Mouse (Mus musculus): Measurements from ENCODE around the gene Pank3. TPM values are rescaled to one million over a fixed set of nuclear protein-coding genes. Genes with fewer than 3 reads are reported as not detected.
"Not testable (repeated sequence)": the region's sequence is repeated elsewhere in the genome, so short reads cannot be mapped to it uniquely, and the experiment has no call there.

Gene Pank3
- total RNA-seq, 2 experiments from 2014 or later = 18.3 to 20.5 TPM

- no peak for DNase-seq
- H3K27ac ChIP-seq = no peak overlapping the region
- H3K4me3 ChIP-seq = no peak overlapping the region
- intact Hi-C loops (cut with DNase I) = loop anchor here (5.0 kb wide), 1 partner anchor 33 kb away; no protein-coding TSS in a partner anchor
- TF ChIP-seq CTCF (IDR thresholded peaks at IDR 0.05) = no peak
These were observed 14.7 kb downstream of the Pank3 start for GRCm38 (mm10) chr11:35784002-35784401.

- no peak for DNase-seq
- no peak overlapping the region for H3K4me3 ChIP-seq
- no peak for TF ChIP-seq CTCF (IDR thresholded peaks at IDR 0.05)
- no peak overlapping the region for H3K27ac ChIP-seq
- intact Hi-C loops (cut with DNase I) = loop anchor here (5.0 kb wide), 1 partner anchor 33 kb away; no protein-coding TSS in a partner anchor
These were observed 15.3 kb downstream of the Pank3 start for GRCm38 (mm10) chr11:35784537-35784936.

- no peak overlapping the region for H3K27ac ChIP-seq
- DNase-seq = no peak
- intact Hi-C loops (cut with DNase I) = no loop called here
- no peak overlapping the region for H3K4me3 ChIP-seq
- no peak for TF ChIP-seq CTCF (IDR thresholded peaks at IDR 0.05)
These were observed 19.2 kb downstream of the Pank3 start for GRCm38 (mm10) chr11:35788443-35788842.

- intact Hi-C loops (cut with DNase I); DNase-seq; H3K27ac ChIP-seq; H3K4me3 ChIP-seq: not testable (repeated sequence)
These were observed 23.5 kb downstream of the Pank3 start for GRCm38 (mm10) chr11:35792800-35793199.

- Histone ChIP-seq H3K27ac (no peak overlapping the region), H3K4me3 (peak overlapping the region; percentile 41)
- no peak for TF ChIP-seq CTCF (IDR thresholded peaks at IDR 0.05)
- intact Hi-C loops (cut with DNase I) = no loop called here
- DNase-seq = no peak
These were observed 28.6 kb downstream of the Pank3 start for GRCm38 (mm10) chr11:35797751-35798494.

- no peak overlapping the region for H3K27ac ChIP-seq
- intact Hi-C loops (cut with DNase I) = no loop called here
- TF ChIP-seq CTCF (IDR thresholded peaks at IDR 0.05) = no peak
- peak overlapping the region; percentile 41 for H3K4me3 ChIP-seq
- no peak for DNase-seq
These were observed 29.2 kb downstream of the Pank3 start for GRCm38 (mm10) chr11:35798495-35798820.

- H3K27ac ChIP-seq = no peak within 1 kb of the TSS
- peak within 1 kb of the TSS; percentile 41 for H3K4me3 ChIP-seq
- peak; percentile 29 for DNase-seq
- TF ChIP-seq CTCF (IDR thresholded peaks at IDR 0.05) = no peak
- intact Hi-C loops (cut with DNase I) = no loop called here
These were observed 29.6 kb downstream of the Pank3 start, which contains the start of gene Fbll1 for GRCm38 (mm10) chr11:35798874-35799273. Gene Fbll1, minus strand, starts transcription at chr11:35798884.

GRCm38 (mm10) chr11:35801332-35801731 lies 32.0 kb downstream of the Pank3 start:
- DNase-seq = no peak
- no peak for TF ChIP-seq CTCF (IDR thresholded peaks at IDR 0.05)
- Histone ChIP-seq H3K27ac (no peak overlapping the region), H3K4me3 (no peak overlapping the region)
- intact Hi-C loops (cut with DNase I) = no loop called here

GRCm38 (mm10) chr11:35811458-35811857 lies 42.2 kb downstream of the Pank3 start:
- H3K27ac ChIP-seq = no peak overlapping the region
- DNase-seq = no peak
- H3K4me3 ChIP-seq = no peak overlapping the region
- intact Hi-C loops (cut with DNase I) = no loop called here
- TF ChIP-seq CTCF (IDR thresholded peaks at IDR 0.05) = no peak

GRCm38 (mm10) chr11:35816316-35816715 lies 47.0 kb downstream of the Pank3 start:
- no peak for TF ChIP-seq CTCF (IDR thresholded peaks at IDR 0.05)
- Histone ChIP-seq H3K27ac (no peak overlapping the region), H3K4me3 (no peak overlapping the region)
- intact Hi-C loops (cut with DNase I) = loop anchor here (5.0 kb wide), 1 partner anchor 34 kb away; no protein-coding TSS in a partner anchor
- DNase-seq = no peak

GRCm38 (mm10) chr11:35827714-35828113 lies 58.4 kb downstream of the Pank3 start:
- intact Hi-C loops (cut with DNase I) = no loop called here
- DNase-seq = no peak
- Histone ChIP-seq H3K4me3 (no peak overlapping the region), H3K27ac (no peak overlapping the region)
- no peak for TF ChIP-seq CTCF (IDR thresholded peaks at IDR 0.05)

- no peak for TF ChIP-seq CTCF (IDR thresholded peaks at IDR 0.05)
- Histone ChIP-seq H3K4me3 (no peak overlapping the region), H3K27ac (no peak overlapping the region)
- intact Hi-C loops (cut with DNase I) = loop anchor here (5.0 to 10.0 kb wide), 2 partner anchors 65 to 997 kb away; partner anchors contain the start of genes Pank3 and Spdl1
- no peak for DNase-seq
These were observed 62.9 kb downstream of the Pank3 start for GRCm38 (mm10) chr11:35832139-35832538.

- no peak for TF ChIP-seq CTCF (IDR thresholded peaks at IDR 0.05)
- intact Hi-C loops (cut with DNase I) = loop anchor here (5.0 to 10.0 kb wide), 2 partner anchors 66 to 998 kb away; partner anchors contain the start of genes Pank3 and Spdl1
- Histone ChIP-seq H3K4me3 (peak overlapping the region; percentile 90), H3K27ac (no peak overlapping the region; the same call in 1 of the 2 replicates)
- no peak for DNase-seq
These were observed 64.0 kb downstream of the Pank3 start for GRCm38 (mm10) chr11:35833270-35833669.

Data from gastrocnemius, adult 2 months (tissue).